Mouse (Mus musculus) spleen, postnatal 10 days (tissue): ENCODE results near the gene Tmc5.

Experiments used
- DNase-seq, 2 experiments: peaks; one replicate each; pipeline ENCODE4 v3.0.0; 2021 to 2022; ENCODE audit warnings: low spot score in 2 of 2

The Tmc5 gene

DNA sequence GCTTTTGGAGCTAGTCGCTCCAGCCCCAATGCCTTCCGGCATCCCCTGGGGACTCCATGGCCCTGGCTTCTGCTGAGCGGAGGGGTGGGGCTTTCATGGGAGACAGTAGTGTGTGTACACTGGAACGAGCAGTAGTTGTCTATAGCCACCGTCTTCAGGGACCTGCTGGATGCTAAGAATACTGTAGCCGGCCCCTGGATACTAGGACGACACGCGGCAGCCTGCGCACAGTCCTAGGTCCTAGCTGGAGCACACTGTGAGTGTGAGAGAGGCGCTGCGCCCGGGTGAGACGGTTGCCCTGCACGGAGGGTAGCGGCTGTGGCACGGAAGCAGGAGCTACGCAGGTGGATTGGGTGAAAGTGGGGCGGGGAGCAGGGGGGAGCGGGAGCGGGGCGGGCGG, at the start of gene Tmc5:
Gene Tmc5 (plus strand): TSS at position 97 of the 400 bp plus-strand sequence.
- no peak for DNase-seq

DNA sequence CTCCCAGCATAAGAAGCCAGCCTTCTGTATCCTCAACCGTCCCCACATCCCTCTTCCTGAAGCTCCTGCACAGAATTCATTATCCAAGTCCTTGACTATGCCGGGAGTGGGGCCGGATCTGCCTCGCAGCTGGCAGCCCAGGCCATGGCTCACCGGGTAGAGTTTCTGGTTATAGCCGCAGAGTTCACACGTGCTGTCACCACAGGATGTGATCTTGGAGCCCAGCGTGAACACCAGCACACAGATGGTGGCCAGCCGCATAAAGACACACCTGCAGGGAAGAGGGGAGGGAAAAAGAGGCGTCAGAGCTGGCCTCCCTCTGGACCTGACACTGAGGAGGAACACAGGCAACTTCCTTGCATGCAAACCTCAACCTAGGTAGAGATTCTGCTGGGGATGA, 49.6 kb upstream of the Tmc5 start:
- no peak for DNase-seq

DNA sequence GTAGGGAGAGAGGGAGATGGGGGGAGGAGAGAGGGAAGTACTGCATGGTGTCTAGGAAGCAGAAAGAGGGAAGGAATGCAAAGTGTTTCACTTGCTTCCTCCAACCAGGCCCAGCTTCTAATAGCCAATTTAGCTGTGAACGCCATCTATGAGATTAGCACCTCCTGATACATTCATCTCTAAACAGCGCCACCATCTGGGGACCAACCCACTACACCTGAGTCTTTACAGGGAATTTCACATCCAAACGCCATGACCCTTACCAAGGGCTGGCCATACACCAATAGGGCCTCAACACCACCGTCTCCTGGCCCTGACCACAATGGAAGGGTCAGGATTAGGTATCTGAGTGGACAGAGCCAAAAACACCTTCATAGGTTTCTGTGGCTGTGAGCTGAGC, 43.2 kb upstream of the Tmc5 start:
- DNase-seq: no peak

DNA sequence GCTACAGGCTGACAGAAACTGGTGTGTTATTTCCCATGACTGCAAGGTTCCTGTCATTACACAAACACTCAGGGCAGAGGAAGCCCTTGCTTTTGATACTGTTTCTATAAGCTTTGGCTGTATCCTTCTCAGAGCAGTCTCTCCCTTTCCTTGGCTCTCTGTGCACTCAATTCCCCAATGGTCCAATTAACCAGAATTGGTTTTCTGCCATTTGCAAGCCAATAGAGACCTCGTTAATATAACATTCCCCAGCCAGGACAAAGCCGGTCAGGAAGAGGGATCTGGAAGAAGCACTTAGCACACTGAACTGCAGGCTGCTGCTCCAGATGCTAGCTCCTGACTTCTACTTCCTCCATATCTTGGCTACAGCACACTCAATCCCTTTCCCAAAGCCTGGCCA, 42.8 kb upstream of the Tmc5 start:
- no peak for DNase-seq

DNA sequence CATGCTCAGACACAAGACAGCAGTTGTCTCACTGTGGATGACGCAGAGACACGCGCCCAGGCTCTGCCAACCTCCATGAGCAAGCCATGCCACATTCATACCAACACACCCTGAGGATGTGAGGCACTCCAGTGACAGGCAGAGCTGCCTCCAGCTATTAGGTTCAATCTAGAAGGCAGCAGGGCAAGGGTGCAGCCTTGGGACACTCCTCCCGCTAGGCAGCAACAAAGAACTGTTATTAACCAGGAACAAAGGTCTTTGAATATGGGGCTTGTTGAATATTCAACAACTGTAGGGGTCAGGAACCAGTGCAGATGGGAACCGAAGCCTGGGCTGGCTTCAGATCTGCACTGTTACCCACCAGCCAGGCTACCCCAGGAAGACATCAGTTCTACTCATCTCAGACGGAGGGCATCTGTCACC, 28.0 kb upstream of the Tmc5 start:
- no peak for DNase-seq

DNA sequence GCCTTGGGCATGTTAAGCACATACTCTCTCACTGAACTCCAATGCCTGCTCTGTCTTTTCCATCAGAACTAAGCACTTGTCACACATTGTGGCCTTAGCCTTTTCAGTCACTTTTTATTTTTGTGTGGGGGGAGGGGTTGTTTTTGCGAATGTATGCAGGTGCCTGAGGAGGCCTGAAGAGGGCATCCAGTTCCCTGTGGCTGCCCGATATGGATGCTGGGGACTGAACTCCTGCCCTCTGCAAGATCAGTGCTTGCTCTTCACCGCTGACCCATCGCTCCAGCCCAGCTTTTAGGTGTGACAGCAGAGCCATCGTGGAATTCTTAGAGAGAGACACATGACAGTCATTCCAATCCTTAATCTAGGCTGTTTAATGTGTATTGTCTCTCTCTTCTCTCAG, 25.7 kb upstream of the Tmc5 start:
- DNase-seq: no peak

DNA sequence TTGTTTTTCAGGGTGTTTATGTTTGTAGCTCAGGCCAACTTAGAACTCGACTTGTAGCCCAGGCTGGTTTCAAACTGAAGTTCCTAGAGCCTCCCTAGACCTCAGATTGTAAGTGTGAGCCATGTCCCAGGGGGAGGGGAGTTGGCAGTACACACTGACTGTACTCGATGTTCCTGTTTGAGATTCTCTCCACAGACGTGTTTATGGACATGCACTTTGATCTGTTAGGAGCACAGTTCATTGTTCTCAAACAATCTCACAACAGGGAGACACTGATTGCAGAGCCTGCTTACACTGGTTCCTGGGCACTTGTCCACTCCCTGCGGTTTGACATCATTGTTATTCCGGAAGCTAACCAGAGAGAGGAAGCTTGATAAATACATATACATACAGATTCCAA, 25.1 kb upstream of the Tmc5 start:
- no peak for DNase-seq

DNA sequence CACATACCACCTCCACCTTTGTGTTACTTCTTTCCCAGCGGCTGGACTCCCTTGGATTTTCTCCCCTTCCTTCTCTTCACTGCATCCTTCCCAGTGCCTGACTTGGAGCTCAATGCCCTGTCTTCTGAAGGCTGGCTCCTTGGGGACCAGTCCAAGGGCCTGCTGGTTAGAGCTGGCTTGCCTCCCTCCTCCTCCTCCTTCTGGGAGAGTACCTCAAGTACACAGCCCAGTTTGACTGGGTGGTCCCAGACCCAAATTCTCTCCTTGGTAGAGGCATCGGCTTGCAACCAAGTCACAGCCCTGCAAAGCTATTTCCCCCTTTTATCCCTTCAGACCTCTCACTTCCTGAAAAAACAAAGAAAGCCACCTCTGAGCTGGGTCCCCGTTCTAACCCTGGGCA, 18.8 kb upstream of the Tmc5 start:
- no peak for DNase-seq

DNA sequence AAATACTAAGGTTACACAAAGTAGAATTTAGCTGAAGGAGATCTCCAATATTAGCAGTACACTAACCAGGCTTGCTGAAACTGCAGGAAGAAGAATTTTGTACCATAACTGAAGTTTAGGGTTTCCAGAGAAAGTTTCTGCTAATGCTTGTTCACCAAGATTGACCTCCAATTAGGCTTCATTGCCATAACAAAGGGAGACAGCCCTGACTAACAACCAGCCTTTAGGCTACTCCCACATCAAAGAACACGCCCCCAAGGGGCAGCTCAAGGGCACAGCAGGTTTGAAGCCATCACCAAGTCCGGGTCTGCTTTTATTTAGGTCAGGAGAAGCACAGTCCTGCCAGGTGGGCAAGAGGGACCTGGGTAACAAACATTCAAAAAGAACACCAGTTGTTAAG, 17.2 kb upstream of the Tmc5 start:
- DNase-seq: no peak

DNA sequence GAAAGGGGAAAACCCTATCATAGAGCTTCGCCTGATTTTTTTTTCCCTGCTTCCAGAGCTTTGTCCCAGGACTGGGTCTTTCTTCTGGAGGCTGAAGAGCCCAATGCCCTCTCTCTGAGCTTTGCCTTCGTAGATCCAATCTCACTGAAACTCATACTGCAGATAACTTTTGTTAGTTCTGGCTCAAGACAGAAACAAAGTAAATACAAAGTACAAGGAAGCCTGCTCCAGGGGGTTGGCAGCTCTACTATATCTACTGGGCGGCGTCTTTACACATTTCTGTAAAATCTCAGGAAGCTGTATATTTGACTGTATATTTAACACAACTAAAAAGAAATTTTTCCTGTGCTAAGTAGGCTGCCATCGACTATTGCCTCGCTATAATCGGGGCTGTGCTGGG, 13.3 kb upstream of the Tmc5 start:
- no peak for DNase-seq

DNA sequence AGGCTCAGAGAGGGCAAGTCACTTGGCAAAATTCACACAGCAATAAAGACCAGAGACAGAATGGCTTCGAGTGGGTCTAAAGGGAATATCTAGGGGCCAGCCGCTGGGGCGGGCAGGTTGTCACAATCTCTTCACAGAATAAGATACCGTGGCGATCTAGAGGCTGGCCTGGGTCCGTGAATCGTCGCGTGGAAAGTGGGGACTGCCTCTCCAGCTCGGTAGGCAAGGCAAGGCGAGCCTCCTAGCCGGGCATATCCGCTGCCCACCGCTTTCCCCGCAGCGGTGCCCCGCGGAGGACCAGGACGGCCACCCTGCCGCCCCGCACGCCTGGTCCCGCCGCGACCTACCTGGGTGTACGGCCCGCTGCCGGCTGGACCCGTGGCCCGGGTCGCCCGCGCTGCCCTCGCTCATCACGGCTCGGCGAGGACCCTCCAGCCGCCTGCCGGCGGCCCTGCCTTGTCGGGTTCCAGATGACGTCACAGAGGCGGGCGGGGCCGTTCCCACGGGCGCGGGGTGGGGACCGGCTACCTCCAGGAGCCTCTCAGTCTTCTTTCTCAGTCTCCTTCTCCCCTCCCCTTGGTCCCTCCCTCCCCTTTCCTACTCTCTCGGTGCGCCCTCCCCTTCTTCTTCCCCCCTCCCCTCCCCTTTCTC, 12.7 kb upstream of the Tmc5 start, which contains the start of gene Tmc7:
Gene Tmc7 (minus strand): TSS at position 480 of the 651 bp plus-strand sequence.
- peak; percentile 17 to 61 for DNase-seq

DNA sequence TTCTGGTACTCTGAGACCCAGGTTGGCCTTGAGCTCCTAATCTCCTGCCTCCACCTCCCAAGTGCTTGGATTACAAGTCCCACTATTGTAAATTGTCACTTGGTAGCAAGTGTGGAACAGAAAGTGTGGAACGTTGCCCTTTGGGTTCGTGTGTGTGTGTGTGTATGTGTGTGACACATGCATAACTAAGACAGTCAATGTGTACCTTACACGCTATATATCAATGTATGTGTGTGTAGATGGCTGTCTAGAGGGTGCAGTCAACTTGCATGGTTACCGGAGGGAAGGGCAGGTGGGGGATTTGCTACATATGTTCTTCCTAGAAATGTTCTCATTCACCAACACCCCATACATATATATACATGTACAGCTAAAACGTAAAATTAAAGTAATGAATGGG, 12.2 kb upstream of the Tmc5 start:
- DNase-seq: no peak

DNA sequence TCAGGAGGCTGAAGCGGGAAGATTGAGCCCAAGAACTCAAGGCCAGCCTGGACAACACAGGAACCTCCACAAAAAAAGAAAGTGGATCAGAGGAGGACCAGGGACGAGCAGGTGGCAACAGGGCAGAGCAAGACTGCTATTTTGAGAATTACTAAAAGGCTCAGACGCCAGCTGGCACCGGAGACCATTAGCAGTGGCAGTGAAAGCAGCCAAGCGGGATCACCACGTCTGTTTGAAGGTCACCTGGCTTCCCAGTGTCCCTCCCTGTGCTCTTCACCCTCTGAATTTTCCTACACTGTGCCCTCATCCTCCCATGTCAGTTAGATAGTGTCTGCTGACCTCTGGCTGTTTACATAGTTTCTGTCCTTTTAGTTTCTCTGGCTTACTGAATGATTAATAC, 11.2 kb upstream of the Tmc5 start:
- no peak for DNase-seq

DNA sequence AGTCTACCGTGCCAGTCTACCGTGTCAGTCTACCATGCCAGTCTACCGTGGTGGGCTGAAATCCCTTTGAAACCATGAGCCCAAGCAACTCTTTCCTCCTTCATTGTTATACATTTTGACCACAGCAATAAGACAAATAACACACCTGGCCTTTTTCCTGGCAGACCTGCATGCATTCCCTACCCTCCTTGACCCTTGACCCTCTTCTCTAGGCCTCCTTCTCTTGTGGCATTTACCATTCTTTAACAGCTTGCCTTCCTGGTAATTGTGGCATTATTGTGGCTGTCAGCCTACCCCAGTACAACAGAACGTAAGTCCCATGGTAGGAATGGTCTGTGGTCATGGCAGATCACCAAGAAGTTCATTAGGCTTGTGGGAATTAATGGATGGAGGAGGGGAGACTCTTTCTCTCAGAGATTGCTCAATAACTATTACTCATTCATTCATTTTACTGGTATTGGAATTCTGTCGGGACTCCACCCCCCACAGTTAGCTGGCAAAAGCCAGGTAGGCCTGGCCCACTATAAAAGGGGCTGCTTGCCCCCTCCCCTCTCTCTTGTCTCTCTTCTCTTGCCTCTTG, 6.3 kb upstream of the Tmc5 start:
- DNase-seq: no peak

DNA sequence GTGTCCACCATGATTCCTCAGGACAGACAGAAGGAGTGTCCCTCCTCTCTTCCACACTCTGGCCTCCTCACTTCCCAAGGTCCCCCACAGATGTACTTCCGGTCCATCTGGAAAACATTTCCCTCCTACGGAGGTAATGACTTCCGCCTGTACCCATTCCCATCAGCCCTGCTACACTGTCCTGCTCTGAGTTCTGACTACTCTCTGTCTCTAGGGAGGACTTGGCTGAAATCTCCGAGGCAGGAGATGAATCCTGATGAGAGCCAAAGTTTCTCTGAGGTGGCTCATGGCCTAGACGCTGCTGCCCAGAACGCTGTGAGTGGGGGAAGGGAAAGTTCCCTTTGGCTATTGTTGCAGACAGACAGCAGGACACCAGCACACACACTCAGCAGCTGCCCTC, 5.0 kb upstream of the Tmc5 start:
- no peak for DNase-seq

DNA sequence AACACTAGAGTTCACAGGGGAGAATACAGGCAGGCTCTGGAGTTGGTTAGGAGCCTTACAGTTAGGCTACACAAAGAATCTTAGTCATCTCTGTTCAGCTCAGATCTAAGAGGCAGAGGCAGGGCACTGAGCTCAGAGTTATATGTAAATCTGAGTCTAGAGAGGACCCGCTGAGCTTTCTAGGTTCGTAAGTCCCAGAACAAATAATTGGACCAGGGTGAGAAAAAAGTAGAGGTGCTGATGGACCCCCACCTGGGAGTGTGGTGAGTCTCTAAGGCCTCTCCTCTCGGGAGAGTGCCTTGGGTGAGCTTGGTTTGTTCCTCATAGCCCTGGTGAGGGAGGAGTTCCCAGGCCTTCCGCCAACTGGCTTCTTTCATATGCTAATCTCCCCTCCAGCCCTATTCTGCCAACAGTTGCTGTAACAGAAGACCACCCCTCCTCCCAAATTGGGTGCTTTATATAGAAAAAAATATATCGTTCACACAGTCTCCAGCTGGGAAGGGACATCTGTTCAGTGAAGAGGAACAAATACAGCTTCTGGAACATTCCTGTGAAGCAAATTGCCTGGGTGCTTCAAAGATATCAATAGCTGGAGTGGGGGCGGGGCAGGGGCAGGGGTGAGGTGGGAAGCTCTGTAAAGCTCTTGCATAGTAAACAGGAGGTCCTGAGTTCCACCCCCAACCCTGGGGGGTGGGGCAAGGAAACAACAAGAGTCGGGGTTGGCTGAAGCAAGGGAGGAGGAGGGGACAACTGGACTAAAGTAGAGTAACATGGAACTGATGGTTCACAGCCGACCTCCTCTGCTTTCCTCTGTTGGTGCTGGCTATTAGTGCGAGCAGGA, 3.3 kb upstream of the Tmc5 start:
- DNase-seq: no peak

DNA sequence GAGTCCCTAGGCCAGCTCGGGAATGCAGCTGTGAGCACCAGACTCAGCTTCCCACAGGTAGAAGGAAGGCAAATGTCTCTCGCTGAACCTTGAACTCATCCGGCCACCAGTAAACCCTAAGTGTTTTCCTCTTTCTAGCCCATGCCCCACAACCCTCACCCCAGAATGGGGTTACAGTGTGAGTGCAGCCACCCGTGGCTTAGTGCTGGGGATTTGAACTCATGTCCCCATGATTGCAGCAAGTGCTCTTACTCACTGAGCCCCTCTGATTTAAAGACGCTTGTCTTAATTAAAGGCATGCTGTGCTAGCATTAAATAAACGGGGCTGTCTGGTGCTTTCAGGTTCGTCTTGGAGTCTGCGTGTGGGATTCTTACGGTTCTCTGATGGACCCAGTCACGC, 2.5 kb upstream of the Tmc5 start:
- no peak for DNase-seq

DNA sequence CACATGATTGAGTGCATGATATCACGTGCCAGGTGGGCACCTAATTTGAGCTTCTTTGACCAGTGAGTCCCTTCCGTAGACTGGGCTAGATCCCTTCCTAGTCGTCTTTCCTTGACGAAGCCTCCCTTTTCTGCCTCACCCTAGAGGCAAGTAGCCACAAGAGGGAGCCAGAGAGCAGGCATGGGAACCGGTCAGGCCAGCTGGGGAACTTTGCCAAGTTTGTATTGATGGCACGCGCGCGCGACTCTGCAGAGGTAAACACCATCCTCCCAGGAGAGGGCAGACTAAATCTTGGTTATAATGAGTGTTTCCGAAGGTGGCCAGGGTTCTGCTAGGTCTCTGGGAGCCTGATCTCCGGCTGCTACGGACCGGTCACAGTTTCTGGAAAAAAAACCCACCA, 1.9 kb upstream of the Tmc5 start:
- peak; percentile 73 to 91 for DNase-seq

DNA sequence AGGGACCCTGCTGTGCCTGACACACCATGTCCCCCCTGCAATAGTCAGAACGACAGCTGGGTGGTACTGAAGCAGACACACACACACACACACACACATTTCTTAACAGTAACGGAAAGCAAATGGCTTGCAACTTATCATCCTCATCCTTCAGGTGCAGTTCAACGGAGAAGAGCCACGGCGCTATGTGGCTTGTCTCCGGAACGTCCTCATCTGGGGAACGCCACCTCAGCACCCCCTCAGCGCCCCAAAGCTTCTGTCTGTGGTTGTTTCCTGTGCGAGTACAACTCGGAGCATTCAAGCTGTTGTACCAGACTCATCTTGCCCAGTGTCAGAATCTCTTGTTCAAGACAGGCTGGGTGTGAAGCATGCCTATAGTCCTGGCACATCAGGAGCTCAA, 826 bp upstream of the Tmc5 start:
- no peak for DNase-seq

DNA sequence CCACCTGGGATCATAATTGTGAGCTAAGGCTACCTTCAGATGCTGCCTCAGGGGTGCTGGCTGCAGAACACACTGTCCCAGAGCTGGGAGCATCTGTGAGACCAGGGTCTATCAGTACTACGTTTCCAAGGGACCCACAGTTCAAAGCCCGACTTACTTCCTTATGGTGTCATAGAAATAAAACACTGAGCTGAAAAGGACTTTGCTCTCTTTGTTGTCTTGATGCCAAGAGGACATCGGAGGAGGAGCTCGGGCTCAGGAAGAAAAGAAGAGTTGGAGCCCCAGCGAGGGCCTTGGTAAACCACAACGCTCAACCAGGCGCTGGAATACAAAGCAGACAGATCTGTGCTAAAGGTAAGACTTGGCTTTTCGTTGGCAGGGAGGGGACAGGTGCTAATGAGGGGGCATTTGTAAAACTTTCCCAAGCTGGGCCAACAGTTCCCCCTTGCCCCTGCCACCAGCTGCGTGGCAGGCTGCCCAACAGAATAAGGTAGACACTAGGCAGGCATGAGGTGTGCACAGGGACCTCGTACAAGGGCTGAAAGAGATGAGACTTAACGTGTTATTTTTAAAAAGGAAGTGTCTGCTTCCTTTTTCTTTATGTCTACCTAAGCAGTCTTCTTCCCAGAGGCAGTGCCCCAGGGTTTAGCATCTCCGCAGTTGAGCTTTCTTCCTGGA, 3.0 kb downstream of the Tmc5 start:
- DNase-seq: no peak

DNA sequence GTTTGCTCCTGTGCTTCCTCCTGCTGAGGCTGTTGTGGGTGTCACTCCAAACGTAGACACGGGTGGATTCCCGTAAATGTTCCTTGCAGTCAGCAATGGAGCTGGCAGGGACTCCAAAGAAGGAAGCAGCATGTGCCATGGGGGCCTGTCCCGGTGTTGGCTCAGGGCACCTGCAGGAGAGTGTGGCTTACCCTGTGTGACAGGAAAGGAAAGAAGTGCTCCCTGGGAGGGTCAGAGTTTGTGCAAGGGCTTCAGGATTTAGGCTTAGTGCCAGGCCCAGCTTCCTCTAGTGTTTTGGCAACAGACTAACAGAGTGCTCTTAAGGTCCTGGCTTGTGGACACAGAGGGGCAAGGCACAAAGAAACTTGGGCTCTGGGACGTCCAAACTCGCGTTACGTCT, 7.7 kb downstream of the Tmc5 start:
- DNase-seq: no peak

DNA sequence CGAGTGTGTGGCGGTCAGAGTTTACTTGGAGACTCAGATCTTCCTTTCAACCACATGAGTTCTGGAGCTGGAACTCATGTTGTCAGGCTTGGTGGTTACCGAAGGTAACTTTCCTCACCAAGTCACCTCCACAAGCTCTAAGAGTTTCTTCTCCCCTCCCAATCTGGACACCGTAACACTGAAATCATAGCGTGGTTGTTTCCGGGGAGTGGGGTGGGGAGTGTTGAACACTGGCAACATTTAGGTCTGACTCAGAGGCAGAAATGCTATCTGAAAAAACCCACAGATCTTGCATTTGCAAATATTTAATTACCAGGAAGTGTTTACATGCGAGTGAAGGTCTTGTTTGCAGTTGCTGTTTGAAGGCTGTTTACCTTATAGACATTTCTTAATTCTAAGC, 12.7 kb downstream of the Tmc5 start:
- no peak for DNase-seq

DNA sequence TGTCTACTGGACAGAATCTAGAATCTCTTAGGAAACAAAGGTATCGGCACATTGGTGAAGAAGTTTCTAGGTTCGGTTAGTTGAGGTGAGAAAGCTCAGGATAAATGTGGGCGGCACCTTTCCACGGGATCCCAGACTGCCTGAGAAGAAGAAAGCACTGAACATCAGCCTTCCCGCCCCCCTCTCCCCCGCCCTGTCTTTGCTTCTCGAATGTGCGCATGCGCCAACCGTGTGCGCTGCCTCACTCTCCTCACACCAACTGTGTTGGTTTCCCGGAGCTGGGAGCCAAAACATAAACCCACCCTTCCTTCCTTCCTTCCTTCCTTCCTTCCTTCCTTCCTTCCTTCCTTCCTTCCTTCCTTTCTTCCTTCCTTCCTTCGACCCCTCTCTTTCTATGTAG, 13.6 kb downstream of the Tmc5 start:
- DNase-seq: no peak
